Mouse (Mus musculus): ENCODE data around the gene Ano4. TPM values are rescaled to one million over a fixed set of nuclear protein-coding genes. Genes with fewer than 3 reads are reported as not detected.

The Ano4 gene
- total and polyA plus RNA-seq, 3 experiments: 0.33 TPM; not detected in 2

DNA sequence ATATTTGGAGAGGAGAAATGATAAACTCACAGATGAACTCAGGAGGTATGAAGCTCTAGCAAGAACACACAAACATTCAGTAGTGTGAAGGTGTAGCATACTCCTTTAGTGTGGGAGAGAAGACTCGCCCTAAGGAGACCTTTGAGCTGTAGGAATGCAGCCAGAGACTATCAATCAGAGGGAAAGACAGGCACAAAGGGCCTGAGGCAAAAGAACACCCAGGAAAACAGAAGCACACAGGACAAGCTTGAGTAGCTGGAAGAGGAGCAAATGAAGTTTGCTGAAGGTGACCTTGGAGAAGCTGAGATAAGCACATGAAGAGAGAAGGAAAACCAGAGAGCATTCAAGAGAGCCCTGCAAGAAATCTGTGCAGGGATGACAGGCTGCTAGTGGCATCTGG lies 25.5 kb upstream of the Ano4 start:
- Histone ChIP-seq H3K4me3 (ENCODE audit: low read depth, low read length) (no peak overlapping the region), H3K27me3 (ENCODE audit: insufficient read depth, low read length) (no peaks in the 10 kb centered on the region), H3K36me3 (replicated peaks) (no peaks in the 10 kb centered on the region), H3K9me3 (replicated peaks) (no peaks in the 10 kb centered on the region; the same call in 1 of the 2 replicates), H3K4me1 (ENCODE audit: insufficient read depth, low read depth, low read length) (no peaks in the 10 kb centered on the region)
- TF ChIP-seq GATA2 (IDR thresholded peaks at IDR 0.05; ENCODE audit: borderline replicate concordance, low read depth, low read length) (no peak), GATA1 (IDR thresholded peaks at IDR 0.05; ENCODE audit: borderline replicate concordance, low read length) (no peak), POLR2AphosphoS5 (IDR thresholded peaks at IDR 0.05; ENCODE audit: insufficient replicate concordance, low read depth, low read length) (no peak), TAL1 (conservative IDR thresholded peaks at IDR 0.05; ENCODE audit: low read depth, low read length) (no peak), CTCF (IDR thresholded peaks at IDR 0.05; ENCODE audit: low read depth, low read length) (no peak)
- DNase-seq (ENCODE audit: low spot score): no peak
- ATAC-seq (ENCODE audit: extremely low read depth, insufficient number of reproducible peaks, low FRiP score, poor library complexity, severe bottlenecking): no peak

DNA sequence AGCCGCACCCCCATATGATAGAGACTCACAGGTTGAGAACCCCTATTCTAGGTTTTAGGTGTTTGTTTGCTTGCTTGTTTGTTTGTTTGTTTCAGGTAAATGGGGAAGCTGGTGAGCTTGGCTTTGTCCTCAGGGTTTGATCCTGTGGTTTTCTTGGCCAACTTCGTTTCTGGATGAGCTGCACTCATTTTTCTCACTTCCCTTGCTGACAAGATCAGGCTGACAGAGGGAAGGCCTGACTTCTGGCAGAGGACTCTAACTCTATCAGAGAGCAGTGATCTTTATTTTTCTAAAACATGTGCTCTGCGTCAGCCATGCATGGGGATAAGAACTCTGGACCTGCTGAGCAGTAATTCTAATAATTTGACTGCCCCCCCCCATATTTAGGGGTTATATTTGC lies 14.4 kb upstream of the Ano4 start:
- no peak for ATAC-seq (ENCODE audit: extremely low read depth, insufficient number of reproducible peaks, low FRiP score, poor library complexity, severe bottlenecking)
- no peaks in the 10 kb centered on the region for H3K36me3 ChIP-seq (replicated peaks)
- DNase-seq (ENCODE audit: low spot score): no peak
- no peak overlapping the region for H3K4me3 ChIP-seq (ENCODE audit: low read depth, low read length)
- TF ChIP-seq GATA1 (IDR thresholded peaks at IDR 0.05; ENCODE audit: borderline replicate concordance, low read length): no peak
- no peak for TF ChIP-seq POLR2AphosphoS5 (IDR thresholded peaks at IDR 0.05; ENCODE audit: insufficient replicate concordance, low read depth, low read length)
- no peak for TF ChIP-seq CTCF (IDR thresholded peaks at IDR 0.05; ENCODE audit: low read depth, low read length)
- TF ChIP-seq TAL1 (conservative IDR thresholded peaks at IDR 0.05; ENCODE audit: low read depth, low read length): no peak
- no peak for TF ChIP-seq GATA2 (IDR thresholded peaks at IDR 0.05; ENCODE audit: borderline replicate concordance, low read depth, low read length)
- H3K9me3 ChIP-seq (replicated peaks): peaks cover 4% of the 10 kb centered on the region; the same call in 1 of the 2 replicates
- H3K27me3 ChIP-seq (ENCODE audit: insufficient read depth, low read length): no peaks in the 10 kb centered on the region
- no peaks in the 10 kb centered on the region for H3K4me1 ChIP-seq (ENCODE audit: insufficient read depth, low read depth, low read length)

DNA sequence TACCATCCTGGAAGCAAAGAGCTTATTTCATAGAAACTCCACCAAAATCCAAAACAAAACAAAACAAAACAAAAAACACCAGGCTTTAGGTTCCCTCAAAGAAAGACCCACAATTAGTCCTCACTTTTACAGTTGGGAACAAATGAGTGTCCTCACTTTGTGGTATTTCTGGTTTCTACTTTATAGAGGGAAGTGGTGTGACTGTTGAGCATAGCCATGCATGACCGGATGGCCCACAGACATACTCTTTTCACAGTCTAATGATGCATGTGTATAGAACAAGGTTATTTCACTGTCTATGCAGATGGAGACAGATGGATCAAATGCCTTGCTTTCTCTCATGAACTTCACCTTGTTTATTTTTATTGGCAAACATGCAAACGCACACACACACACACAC lies 10.1 kb upstream of the Ano4 start:
- ATAC-seq (ENCODE audit: extremely low read depth, insufficient number of reproducible peaks, low FRiP score, poor library complexity, severe bottlenecking): no peak
- no peaks in the 10 kb centered on the region for H3K4me1 ChIP-seq (ENCODE audit: insufficient read depth, low read depth, low read length)
- no peaks in the 10 kb centered on the region for H3K36me3 ChIP-seq (replicated peaks)
- no peak overlapping the region for H3K4me3 ChIP-seq (ENCODE audit: low read depth, low read length)
- TF ChIP-seq CTCF (IDR thresholded peaks at IDR 0.05; ENCODE audit: low read depth, low read length) (no peak), GATA1 (IDR thresholded peaks at IDR 0.05; ENCODE audit: borderline replicate concordance, low read length) (no peak), TAL1 (conservative IDR thresholded peaks at IDR 0.05; ENCODE audit: low read depth, low read length) (no peak), GATA2 (IDR thresholded peaks at IDR 0.05; ENCODE audit: borderline replicate concordance, low read depth, low read length) (no peak), POLR2AphosphoS5 (IDR thresholded peaks at IDR 0.05; ENCODE audit: insufficient replicate concordance, low read depth, low read length) (no peak)
- no peaks in the 10 kb centered on the region for H3K27me3 ChIP-seq (ENCODE audit: insufficient read depth, low read length)
- H3K9me3 ChIP-seq (replicated peaks): no peaks in the 10 kb centered on the region
- DNase-seq (ENCODE audit: low spot score): no peak

DNA sequence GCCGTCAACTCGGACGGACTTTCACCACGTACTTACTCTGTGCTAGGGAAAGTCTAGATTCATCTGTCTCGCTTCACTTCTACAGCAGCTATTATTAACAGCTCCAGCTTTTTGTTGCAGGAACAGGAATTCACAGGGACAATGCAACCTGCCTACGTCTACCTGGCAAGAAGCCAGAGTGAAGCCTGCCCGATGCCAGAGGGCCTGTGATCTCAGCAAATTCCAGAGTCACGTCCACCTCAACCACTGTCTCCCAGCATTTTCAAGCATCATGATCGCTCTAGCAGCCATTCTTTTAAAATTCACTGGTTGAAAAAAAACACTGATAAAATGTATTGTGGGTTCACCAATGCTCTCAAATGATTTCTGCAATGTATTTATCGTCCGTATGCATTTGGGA lies 6.9 kb upstream of the Ano4 start:
- DNase-seq (ENCODE audit: low spot score): no peak
- Histone ChIP-seq H3K36me3 (replicated peaks) (no peaks in the 10 kb centered on the region), H3K4me3 (ENCODE audit: low read depth, low read length) (no peak overlapping the region), H3K27me3 (ENCODE audit: insufficient read depth, low read length) (no peaks in the 10 kb centered on the region), H3K4me1 (ENCODE audit: insufficient read depth, low read depth, low read length) (no peaks in the 10 kb centered on the region), H3K9me3 (replicated peaks) (no peaks in the 10 kb centered on the region)
- no peak for ATAC-seq (ENCODE audit: extremely low read depth, insufficient number of reproducible peaks, low FRiP score, poor library complexity, severe bottlenecking)
- no peak for TF ChIP-seq GATA2 (IDR thresholded peaks at IDR 0.05; ENCODE audit: borderline replicate concordance, low read depth, low read length)
- no peak for TF ChIP-seq GATA1 (IDR thresholded peaks at IDR 0.05; ENCODE audit: borderline replicate concordance, low read length)
- no peak for TF ChIP-seq POLR2AphosphoS5 (IDR thresholded peaks at IDR 0.05; ENCODE audit: insufficient replicate concordance, low read depth, low read length)
- no peak for TF ChIP-seq CTCF (IDR thresholded peaks at IDR 0.05; ENCODE audit: low read depth, low read length)
- TF ChIP-seq TAL1 (conservative IDR thresholded peaks at IDR 0.05; ENCODE audit: low read depth, low read length): no peak

DNA sequence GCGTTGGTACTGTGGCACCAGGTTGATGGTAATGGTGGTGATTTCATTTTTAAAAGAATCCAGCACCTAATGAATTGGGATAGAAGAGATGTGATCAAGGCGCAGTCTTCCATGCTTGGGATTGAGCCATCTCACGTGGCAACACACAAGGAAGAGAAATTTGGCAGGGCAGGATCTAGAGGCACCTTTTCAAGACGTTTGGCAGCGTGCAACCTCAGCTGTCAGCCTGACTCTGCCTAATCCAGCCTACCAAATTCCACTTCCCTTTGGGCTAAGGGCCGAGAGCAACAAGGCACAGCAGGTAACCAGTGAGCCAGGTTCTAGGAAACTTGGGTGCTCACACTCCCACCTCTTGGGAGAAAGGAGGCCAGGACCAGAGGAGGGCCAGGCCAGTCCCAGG lies 1.0 kb upstream of the Ano4 start:
- ATAC-seq (ENCODE audit: extremely low read depth, insufficient number of reproducible peaks, low FRiP score, poor library complexity, severe bottlenecking): no peak
- TF ChIP-seq TAL1 (conservative IDR thresholded peaks at IDR 0.05; ENCODE audit: low read depth, low read length) (no peak), GATA2 (IDR thresholded peaks at IDR 0.05; ENCODE audit: borderline replicate concordance, low read depth, low read length) (no peak), CTCF (IDR thresholded peaks at IDR 0.05; ENCODE audit: low read depth, low read length) (no peak), GATA1 (IDR thresholded peaks at IDR 0.05; ENCODE audit: borderline replicate concordance, low read length) (no peak), POLR2AphosphoS5 (IDR thresholded peaks at IDR 0.05; ENCODE audit: insufficient replicate concordance, low read depth, low read length) (no peak)
- DNase-seq (ENCODE audit: low spot score): no peak
- H3K36me3 ChIP-seq (replicated peaks): no peaks in the 10 kb centered on the region
- H3K27me3 ChIP-seq (ENCODE audit: insufficient read depth, low read length): no peaks in the 10 kb centered on the region
- no peak overlapping the region for H3K4me3 ChIP-seq (ENCODE audit: low read depth, low read length)
- H3K4me1 ChIP-seq (ENCODE audit: insufficient read depth, low read depth, low read length): no peaks in the 10 kb centered on the region
- H3K9me3 ChIP-seq (replicated peaks): peaks cover 19% of the 10 kb centered on the region

DNA sequence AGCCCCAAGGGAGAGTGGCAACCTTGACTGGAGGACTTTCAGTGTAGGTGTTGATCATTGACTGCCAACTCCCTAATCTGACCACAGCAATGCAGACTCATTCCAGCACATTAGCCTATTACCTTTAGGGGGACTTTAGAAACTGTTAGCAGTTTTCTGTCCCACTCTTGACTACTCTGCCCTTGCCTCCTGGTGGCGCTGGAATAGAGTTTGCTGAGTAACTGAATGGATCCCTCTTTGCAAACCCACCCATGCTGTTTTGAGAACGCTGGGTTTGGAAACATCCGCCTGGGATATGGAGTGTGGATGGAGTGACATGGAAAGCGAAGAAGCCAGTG lies 603 bp upstream of the Ano4 start:
- TF ChIP-seq POLR2AphosphoS5 (IDR thresholded peaks at IDR 0.05; ENCODE audit: insufficient replicate concordance, low read depth, low read length): no peak
- no peak for TF ChIP-seq CTCF (IDR thresholded peaks at IDR 0.05; ENCODE audit: low read depth, low read length)
- no peak for TF ChIP-seq TAL1 (conservative IDR thresholded peaks at IDR 0.05; ENCODE audit: low read depth, low read length)
- ATAC-seq (ENCODE audit: extremely low read depth, insufficient number of reproducible peaks, low FRiP score, poor library complexity, severe bottlenecking) (no peak), DNase-seq (ENCODE audit: low spot score) (no peak)

DNA sequence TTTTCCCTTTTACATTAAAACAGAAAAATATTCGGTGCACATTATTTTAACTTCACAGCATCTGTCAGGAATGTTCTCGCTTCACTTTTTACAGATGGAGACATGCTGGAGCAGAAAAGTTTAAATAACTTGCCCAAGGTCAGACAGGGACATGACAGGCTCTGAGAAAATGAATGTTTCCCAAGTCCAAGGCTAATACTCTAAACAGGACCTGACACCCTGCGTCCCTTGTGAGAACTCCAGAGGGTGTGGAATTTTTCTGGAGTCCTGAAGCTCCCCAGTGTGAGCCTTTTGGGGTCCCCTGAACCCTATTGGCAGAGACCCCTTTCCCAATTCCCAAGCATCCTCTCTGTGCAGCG lies 451 bp downstream of the Ano4 start:
- DNase-seq (ENCODE audit: low spot score): no peak
- TF ChIP-seq POLR2AphosphoS5 (IDR thresholded peaks at IDR 0.05; ENCODE audit: insufficient replicate concordance, low read depth, low read length) (no peak), GATA2 (IDR thresholded peaks at IDR 0.05; ENCODE audit: borderline replicate concordance, low read depth, low read length) (no peak), TAL1 (conservative IDR thresholded peaks at IDR 0.05; ENCODE audit: low read depth, low read length) (no peak), CTCF (IDR thresholded peaks at IDR 0.05; ENCODE audit: low read depth, low read length) (no peak), GATA1 (IDR thresholded peaks at IDR 0.05; ENCODE audit: borderline replicate concordance, low read length) (no peak)
- peaks cover 22% of the 10 kb centered on the region for H3K9me3 ChIP-seq (replicated peaks)
- H3K4me1 ChIP-seq (ENCODE audit: insufficient read depth, low read depth, low read length): no peaks in the 10 kb centered on the region
- no peaks in the 10 kb centered on the region for H3K36me3 ChIP-seq (replicated peaks)
- no peaks in the 10 kb centered on the region for H3K27me3 ChIP-seq (ENCODE audit: insufficient read depth, low read length)
- H3K4me3 ChIP-seq (ENCODE audit: low read depth, low read length): no peak overlapping the region
- no peak for ATAC-seq (ENCODE audit: extremely low read depth, insufficient number of reproducible peaks, low FRiP score, poor library complexity, severe bottlenecking)

More for the DNA sequence above, 603 bp upstream of the Ano4 start:
- Histone ChIP-seq H3K4me3 (ENCODE audit: low read depth, low read length) (no peak overlapping the region), H3K9me3 (replicated peaks) (peaks cover 21% of the 10 kb centered on the region), H3K27me3 (ENCODE audit: insufficient read depth, low read length) (no peaks in the 10 kb centered on the region), H3K36me3 (replicated peaks) (no peaks in the 10 kb centered on the region), H3K4me1 (ENCODE audit: insufficient read depth, low read depth, low read length) (no peaks in the 10 kb centered on the region)
